Mouse (Mus musculus) liver, adult 2 months (tissue): Measurements from ENCODE around the gene Cops6. TPM values are rescaled to one million over a fixed set of nuclear protein-coding genes. Genes with fewer than 3 reads are reported as not detected.

ENCODE experiments used
- DNase-seq: peaks from one replicate; pipeline ENCODE4 v3.0.0-alpha.2; 2011; ENCODE audit warnings: low read depth, low spot score; ENCODE audit errors: extremely low read depth
- H3K27ac ChIP-seq: fragments of 200-500 bp; replicated peaks from 2 replicates; pipeline ENCODE4 v1.5.1; 2012; ENCODE audit warnings: low read depth, mild to moderate bottlenecking, control low read depth, inconsistent platforms, low read length; ENCODE audit not compliant: insufficient read depth
- H3K27me3 ChIP-seq: fragments of 200-500 bp; 2 replicates; pipeline ENCODE4 v1.6.1; 2012; ENCODE audit warnings: mild to moderate bottlenecking, moderate library complexity, low read length, inconsistent platforms; ENCODE audit not compliant: control insufficient read depth, insufficient read depth
- H3K36me3 ChIP-seq: fragments of 200-500 bp; 2 replicates; pipeline ENCODE4 v1.6.1; 2012; ENCODE audit warnings: low read length, inconsistent platforms; ENCODE audit not compliant: control insufficient read depth, insufficient read depth
- H3K4me1 ChIP-seq: fragments of 200-500 bp; 2 replicates; pipeline ENCODE4 v1.6.1; 2011; ENCODE audit warnings: low read length; ENCODE audit not compliant: control insufficient read depth, insufficient read depth
- H3K4me3 ChIP-seq: fragments of 200-500 bp; 2 replicates; pipeline ENCODE4 v1.5.1; 2011; ENCODE audit warnings: low read depth, mild to moderate bottlenecking, control low read depth, low read length, moderate library complexity; ENCODE audit not compliant: insufficient read depth
- H3K79me2 ChIP-seq: fragments of 200-500 bp; 2 replicates; pipeline ENCODE4 v1.6.1; 2012; ENCODE audit warnings: inconsistent platforms, mild to moderate bottlenecking, low read length, moderate library complexity; ENCODE audit not compliant: control insufficient read depth, insufficient read depth
- H3K9ac ChIP-seq: fragments of 200-500 bp; 2 replicates; pipeline ENCODE4 v1.6.1; 2012; ENCODE audit warnings: low read depth, mild to moderate bottlenecking, control low read depth, inconsistent platforms, low read length
- CTCF ChIP-seq: fragments of 200-500 bp; IDR thresholded peaks from 2 replicates; pipeline ENCODE4 v1.5.1; 2011; ENCODE audit warnings: low read depth, low read length, control low read depth
- POLR2A ChIP-seq: fragments of 200-500 bp; IDR thresholded peaks from 2 replicates; pipeline ENCODE4 v1.6.1; 2011; ENCODE audit warnings: low read length, control low read depth; ENCODE audit not compliant: insufficient read depth; ENCODE audit errors: extremely low read depth
- WGBS: fragments of 180-500 bp; shearing (Covaris S2); methylation state at CpG from one replicate; pipeline ENCODE4 v1.1.7; 2018; 5-methylcytosine and 5-hydroxymethylcytosine counted together
- polyA plus RNA-seq: library from polyadenylated mRNA; depleted of rRNA; stranded (reverse); fragments of >200 nt; gene quantifications from 2 replicates; pipeline ENCODE4 v1.2.3, GENCODE M21; 2012
- total RNA-seq: library from RNA; depleted of rRNA; stranded (reverse); fragments of >200 nt; gene quantifications from 2 replicates; pipeline ENCODE4 v1.2.3, GENCODE M21; 2014

The Cops6 gene
- total and polyA plus RNA-seq, 2 experiments: 61.9 to 109 TPM

DNA sequence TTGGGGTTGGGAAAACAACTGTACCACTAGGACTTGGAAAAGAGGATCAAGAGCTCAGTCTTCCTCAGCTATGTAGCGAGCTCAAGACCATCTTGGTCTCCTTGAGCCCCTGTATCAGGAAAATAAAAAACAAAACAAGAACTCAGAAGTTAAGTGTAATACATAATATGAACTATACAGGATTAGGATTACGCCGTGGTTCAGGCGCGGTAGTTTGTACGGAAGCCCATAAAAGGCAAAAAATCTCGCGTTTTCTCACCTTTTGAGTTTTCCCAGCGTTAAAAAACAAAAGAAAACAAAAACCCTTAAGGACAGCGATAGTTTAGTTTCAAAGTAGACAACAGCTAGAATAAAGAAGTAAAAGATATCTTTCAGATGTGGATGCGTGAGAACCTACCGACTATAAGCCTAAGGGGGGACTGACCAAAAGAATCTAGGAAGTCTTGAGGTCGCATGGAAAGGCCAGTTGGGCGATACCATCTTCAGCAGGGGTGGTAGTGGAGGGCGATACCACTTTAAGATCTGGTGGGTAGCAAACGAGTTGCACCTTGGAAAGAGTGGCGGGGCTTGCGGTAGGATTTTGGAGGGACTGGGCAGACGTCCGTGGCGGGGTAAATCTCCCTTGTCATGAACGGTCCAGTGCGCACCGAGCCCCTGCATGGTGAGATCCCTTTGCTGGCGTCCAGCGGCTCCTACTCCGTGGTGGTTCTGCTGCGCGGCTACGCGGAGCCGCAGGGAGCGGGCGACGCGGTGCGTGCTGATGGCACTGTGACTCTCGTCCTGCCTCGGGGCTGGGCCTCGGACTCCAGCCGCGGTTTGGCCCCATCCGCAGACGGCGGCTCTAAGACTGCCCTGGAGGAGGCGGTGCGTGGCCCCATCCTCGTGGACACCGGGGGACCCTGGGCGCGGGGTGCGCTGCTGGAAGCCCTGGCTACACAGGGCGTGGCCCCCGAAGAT is 33.2 kb downstream of the Cops6 start, which contains the start of gene Mblac1:
Gene Mblac1, plus strand, starts transcription at position 544 of the 957 bp plus-strand sequence.
- Histone ChIP-seq H3K4me1 (peaks cover 7% of the 10 kb centered on the region; the same call in 1 of the 2 replicates), H3K79me2 (no peaks in the 10 kb centered on the region), H3K4me3 (peak within 1 kb of the TSS; percentile 59), H3K27me3 (no peaks in the 10 kb centered on the region), H3K36me3 (no peaks in the 10 kb centered on the region), H3K9ac (peak within 1 kb of the TSS; percentile 76), H3K27ac (peak within 1 kb of the TSS; percentile 39)
- 6% methylated on average over 54 of the region's 54 CpGs for WGBS
- TF ChIP-seq CTCF (no peak), POLR2A (0 out of 2 replicates have a peak, but pooled peaks have one; percentile 47)
- peak; percentile 92 for DNase-seq

GRCm38 (mm10) chr5:138194755-138195345 is 34.0 kb downstream of the Cops6 start:
- no peak for DNase-seq
- WGBS: 23% methylated on average over 29 of the region's 29 CpGs
- Histone ChIP-seq H3K79me2 (no peaks in the 10 kb centered on the region), H3K27ac (peak overlapping the region; percentile 39; the same call in 1 of the 2 replicates), H3K27me3 (no peaks in the 10 kb centered on the region), H3K4me1 (peaks cover 7% of the 10 kb centered on the region; the same call in 1 of the 2 replicates), H3K9ac (peak overlapping the region; percentile 76), H3K4me3 (peak overlapping the region; percentile 59), H3K36me3 (no peaks in the 10 kb centered on the region)
- TF ChIP-seq POLR2A (no peak), CTCF (no peak)

DNA sequence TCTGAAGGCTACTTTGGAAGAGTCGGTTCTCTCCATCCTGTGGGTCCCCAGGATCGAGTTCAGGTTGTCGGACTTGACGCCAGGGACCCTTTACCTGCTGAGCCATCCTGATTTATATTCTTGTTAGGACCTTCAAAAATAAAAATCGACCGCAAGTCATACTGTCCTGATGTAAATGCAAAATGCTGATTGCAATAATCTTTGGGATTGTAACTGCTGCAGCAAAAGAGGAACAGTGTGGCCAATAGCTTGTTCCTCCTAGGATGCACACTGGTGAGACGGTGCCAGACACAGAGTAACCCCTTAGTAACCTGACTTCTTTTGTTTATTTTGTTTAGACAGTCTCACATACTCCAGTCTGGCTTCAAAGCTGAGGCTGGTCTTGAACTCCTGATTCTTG is 34.6 kb downstream of the Cops6 start:
- Histone ChIP-seq H3K36me3 (no peaks in the 10 kb centered on the region), H3K4me1 (peaks cover 7% of the 10 kb centered on the region; the same call in 1 of the 2 replicates), H3K4me3 (no peak overlapping the region), H3K27ac (no peak overlapping the region), H3K9ac (no peak overlapping the region), H3K27me3 (no peaks in the 10 kb centered on the region), H3K79me2 (no peaks in the 10 kb centered on the region)
- no peak for DNase-seq
- no peak for TF ChIP-seq POLR2A
- TF ChIP-seq CTCF: no peak
- WGBS: 79% methylated on average over 7 of the region's 7 CpGs

DNA sequence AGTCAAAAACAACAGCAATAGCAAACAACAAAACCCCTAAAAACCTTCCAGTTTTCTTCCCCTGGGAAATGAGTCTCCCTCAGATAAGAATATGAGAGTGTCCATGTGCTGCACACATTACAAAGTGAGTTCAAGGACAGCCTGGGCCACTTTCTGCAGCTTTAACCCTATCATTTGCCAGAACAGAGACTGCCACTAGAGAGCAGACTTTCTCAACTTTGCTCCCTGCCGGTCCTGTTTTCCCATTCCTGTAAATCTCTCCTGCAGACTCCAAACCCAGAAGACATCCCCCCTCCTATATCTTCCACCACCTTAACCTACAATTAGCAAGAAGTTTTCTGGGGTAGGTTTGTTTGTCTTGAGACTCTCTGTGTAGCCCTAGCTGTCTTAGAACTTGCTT is 38.7 kb downstream of the Cops6 start:
- Histone ChIP-seq H3K9ac (no peak overlapping the region), H3K27me3 (no peaks in the 10 kb centered on the region), H3K4me3 (no peak overlapping the region), H3K79me2 (no peaks in the 10 kb centered on the region), H3K36me3 (no peaks in the 10 kb centered on the region), H3K4me1 (peaks cover 5% of the 10 kb centered on the region; the same call in 1 of the 2 replicates), H3K27ac (no peak overlapping the region)
- no peak for TF ChIP-seq POLR2A
- peak; percentile 28; the same call in 1 of the 2 replicates for TF ChIP-seq CTCF
- DNase-seq: peak; percentile 39
- 4% methylated on average over 1 of the region's 1 CpGs for WGBS

DNA sequence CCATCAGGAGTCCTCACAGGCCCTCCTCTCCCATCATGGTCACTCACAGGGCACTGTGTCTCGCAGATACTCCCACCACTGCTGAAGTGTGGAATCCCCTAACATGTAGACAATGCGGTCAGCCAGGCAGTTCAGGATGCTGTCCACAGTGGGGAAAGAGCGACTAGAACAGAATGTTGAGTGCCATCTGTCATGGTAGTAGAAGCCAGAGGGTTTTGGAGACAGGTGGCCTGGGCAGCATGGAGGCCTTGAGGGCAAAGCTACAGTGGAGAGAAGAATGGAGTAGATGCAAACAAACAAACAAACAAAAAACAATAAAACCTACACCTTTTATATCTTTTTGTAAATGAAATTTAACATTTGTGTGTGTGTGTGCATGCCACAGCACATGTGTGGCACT is 41.2 kb downstream of the Cops6 start:
- no peaks in the 10 kb centered on the region for H3K27me3 ChIP-seq
- 92% methylated on average over 3 of the region's 3 CpGs for WGBS
- TF ChIP-seq POLR2A (no peak), CTCF (no peak)

More for the DNA sequence above, 41.2 kb downstream of the Cops6 start:
- H3K36me3 ChIP-seq: no peaks in the 10 kb centered on the region
- no peak overlapping the region for H3K9ac ChIP-seq
- no peak for DNase-seq
- no peaks in the 10 kb centered on the region for H3K79me2 ChIP-seq
- H3K27ac ChIP-seq: no peak overlapping the region
- no peaks in the 10 kb centered on the region for H3K4me1 ChIP-seq
- no peak overlapping the region for H3K4me3 ChIP-seq
